Mouse (Mus musculus): Measurements from ENCODE around the gene Il34. TPM values are rescaled to one million over a fixed set of nuclear protein-coding genes. Genes with fewer than 3 reads are reported as not detected.
A peak's percentile ranks its signal among the peaks of the same experiment; 100 is the strongest.

Gene Il34
- polyA plus RNA-seq, 1 experiment = 40.4 TPM

DNA sequence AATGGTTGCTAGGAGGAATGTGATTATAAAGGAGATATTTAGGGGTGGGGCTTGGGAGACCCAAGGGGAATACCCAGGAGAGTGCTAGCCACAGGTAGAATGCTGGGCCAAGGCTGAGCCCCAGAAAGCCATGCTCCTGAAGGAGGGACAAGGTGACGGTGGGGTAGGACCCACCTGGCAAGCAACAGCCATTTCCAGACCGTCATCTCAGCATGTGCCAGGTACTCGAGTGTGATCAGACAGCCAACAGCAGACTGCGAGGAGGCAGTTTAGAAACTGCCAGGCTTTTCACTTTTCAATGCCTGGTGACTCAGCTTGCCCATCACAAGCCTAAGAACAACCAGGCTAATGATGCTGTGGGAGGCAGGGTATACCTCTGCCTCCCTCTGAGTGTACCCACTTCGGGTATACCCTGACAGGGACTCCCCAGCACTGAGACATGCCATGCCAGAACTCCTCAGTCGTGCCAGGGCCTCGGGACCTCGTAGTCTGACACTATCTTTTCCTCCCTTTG lies 74.3 kb downstream of the Il34 start:
- Histone ChIP-seq H3K4me1 (ENCODE audit: control insufficient read depth, insufficient read depth, low read length) (no peaks in the 10 kb centered on the region), H3K4me3 (replicated peaks; ENCODE audit: extremely low read depth, low read depth, low read length) (no peak overlapping the region)
- DNase-seq = no peak
- TF ChIP-seq POLR2A (IDR thresholded peaks at IDR 0.05; ENCODE audit: borderline replicate concordance, extremely low read depth, low read depth, low read length) (no peak), CTCF (IDR thresholded peaks at IDR 0.05; ENCODE audit: insufficient read depth, low read length) (no peak)
- WGBS = 89% methylated on average over 8 of the region's 8 CpGs

GRCm38 (mm10) chr8:110726893-110727292 lies 78.8 kb downstream of the Il34 start:
- 21% methylated on average over 18 of the region's 18 CpGs for WGBS
- H3K4me3 ChIP-seq (replicated peaks; ENCODE audit: extremely low read depth, low read depth, low read length) = no peak overlapping the region
- H3K4me1 ChIP-seq (ENCODE audit: control insufficient read depth, insufficient read depth, low read length) = peaks cover 7% of the 10 kb centered on the region
- TF ChIP-seq POLR2A (IDR thresholded peaks at IDR 0.05; ENCODE audit: borderline replicate concordance, extremely low read depth, low read depth, low read length) (no peak), CTCF (IDR thresholded peaks at IDR 0.05; ENCODE audit: insufficient read depth, low read length) (peak; percentile 18; the same call in 1 of the 2 replicates)
- DNase-seq = peak; percentile 59

DNA sequence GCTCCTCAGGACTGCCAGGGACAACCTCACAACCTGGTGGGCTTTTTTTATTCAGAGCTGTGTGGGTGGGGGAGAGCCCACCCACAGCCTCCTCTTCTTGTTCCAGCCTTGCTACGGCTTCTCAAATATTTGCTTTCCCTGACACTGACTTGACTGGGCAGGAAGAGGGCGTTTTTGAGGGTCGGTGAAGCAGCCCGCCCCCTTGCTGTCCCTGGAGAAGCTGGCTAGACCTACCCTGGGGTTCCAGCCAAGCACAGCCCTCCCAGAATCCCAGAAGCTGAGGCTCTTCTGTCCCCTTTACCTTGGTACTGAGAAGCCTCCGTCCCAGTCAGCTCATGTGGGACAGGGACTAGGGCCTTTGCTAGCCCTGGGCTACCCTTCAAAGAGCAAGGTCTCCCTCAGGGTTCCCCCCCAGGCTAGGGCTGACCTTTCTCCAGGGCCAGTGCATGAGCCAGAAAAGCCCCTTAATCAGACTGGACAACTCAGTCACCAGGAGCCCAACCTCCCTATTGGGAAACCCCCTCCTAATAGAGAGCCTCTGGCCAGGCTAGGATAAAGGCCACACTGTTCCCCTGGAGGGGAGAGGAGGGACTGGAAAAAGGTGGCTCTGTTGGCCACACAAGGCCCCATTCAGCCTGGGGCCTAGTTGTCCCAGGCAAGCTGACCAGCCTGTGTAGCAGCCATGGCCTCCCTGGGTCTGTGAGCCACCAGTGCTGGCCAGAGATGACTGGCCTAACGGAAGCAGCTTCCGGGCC lies 80.5 kb downstream of the Il34 start:
- Histone ChIP-seq H3K4me3 (replicated peaks; ENCODE audit: extremely low read depth, low read depth, low read length) (no peak overlapping the region), H3K4me1 (ENCODE audit: control insufficient read depth, insufficient read depth, low read length) (peaks cover 11% of the 10 kb centered on the region)
- WGBS = 39% methylated on average over 7 of the region's 7 CpGs
- no peak for DNase-seq
- TF ChIP-seq POLR2A (IDR thresholded peaks at IDR 0.05; ENCODE audit: borderline replicate concordance, extremely low read depth, low read depth, low read length) = no peak
- TF ChIP-seq CTCF (IDR thresholded peaks at IDR 0.05; ENCODE audit: insufficient read depth, low read length) = no peak

DNA sequence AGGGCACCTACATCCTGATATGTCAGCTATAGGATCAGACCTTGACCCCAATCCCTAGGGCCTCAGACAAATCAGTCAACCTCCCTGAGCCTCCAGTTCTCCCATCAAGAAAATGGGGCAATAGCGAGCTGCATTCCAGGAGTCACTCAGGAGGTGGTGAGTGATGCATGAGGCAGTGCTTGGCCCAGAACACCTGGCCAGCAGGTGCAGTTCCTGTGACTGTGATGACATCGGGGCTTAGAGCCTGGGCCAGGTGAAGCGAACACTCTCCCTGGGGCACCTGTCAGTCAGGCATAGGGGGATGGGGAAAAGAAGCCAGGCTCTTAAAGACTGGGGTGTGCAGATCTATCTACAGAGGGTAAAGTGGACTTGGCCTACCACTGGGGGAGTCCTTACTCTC lies 81.2 kb downstream of the Il34 start:
- Histone ChIP-seq H3K4me1 (ENCODE audit: control insufficient read depth, insufficient read depth, low read length) (peaks cover 16% of the 10 kb centered on the region), H3K4me3 (replicated peaks; ENCODE audit: extremely low read depth, low read depth, low read length) (no peak overlapping the region)
- DNase-seq = no peak
- TF ChIP-seq POLR2A (IDR thresholded peaks at IDR 0.05; ENCODE audit: borderline replicate concordance, extremely low read depth, low read depth, low read length) (no peak), CTCF (IDR thresholded peaks at IDR 0.05; ENCODE audit: insufficient read depth, low read length) (no peak)
- WGBS = 74% methylated on average over 3 of the region's 3 CpGs

- TF ChIP-seq POLR2A (IDR thresholded peaks at IDR 0.05; ENCODE audit: borderline replicate concordance, extremely low read depth, low read depth, low read length) (no peak), CTCF (IDR thresholded peaks at IDR 0.05; ENCODE audit: insufficient read depth, low read length) (no peak)
- Histone ChIP-seq H3K4me3 (replicated peaks; ENCODE audit: extremely low read depth, low read depth, low read length) (peak overlapping the region; percentile 90), H3K4me1 (ENCODE audit: control insufficient read depth, insufficient read depth, low read length) (peaks cover 29% of the 10 kb centered on the region)
- DNase-seq = no peak
- 45% methylated on average over 11 of the region's 11 CpGs for WGBS
Measured at GRCm38 (mm10) chr8:110722414-110723011, 83.2 kb downstream of the Il34 start.

- 2% methylated on average over 53 of the region's 59 CpGs for WGBS
- no peak for TF ChIP-seq CTCF (IDR thresholded peaks at IDR 0.05; ENCODE audit: insufficient read depth, low read length)
- no peak for TF ChIP-seq POLR2A (IDR thresholded peaks at IDR 0.05; ENCODE audit: borderline replicate concordance, extremely low read depth, low read depth, low read length)
- DNase-seq = no peak
Measured at GRCm38 (mm10) chr8:110721606-110722413, 83.9 kb downstream of the Il34 start.

GRCm38 (mm10) chr8:110720685-110721598 lies 84.8 kb downstream of the Il34 start, which contains the start of gene Mtss1l:
Gene Mtss1l (plus strand): TSS chr8:110721476.
- TF ChIP-seq POLR2A (IDR thresholded peaks at IDR 0.05; ENCODE audit: borderline replicate concordance, extremely low read depth, low read depth, low read length) (0 out of 2 replicates have a peak, but pooled peaks have one; percentile 12), CTCF (IDR thresholded peaks at IDR 0.05; ENCODE audit: insufficient read depth, low read length) (no peak)
- WGBS = 8% methylated on average over 73 of the region's 75 CpGs
- peak; percentile 64 for DNase-seq
- Histone ChIP-seq H3K4me1 (ENCODE audit: control insufficient read depth, insufficient read depth, low read length) (peaks cover 31% of the 10 kb centered on the region), H3K4me3 (replicated peaks; ENCODE audit: extremely low read depth, low read depth, low read length) (peak within 1 kb of the TSS; percentile 90)

More at GRCm38 (mm10) chr8:110721606-110722413, 83.9 kb downstream of the Il34 start:
- Histone ChIP-seq H3K4me1 (ENCODE audit: control insufficient read depth, insufficient read depth, low read length) (peaks cover 29% of the 10 kb centered on the region), H3K4me3 (replicated peaks; ENCODE audit: extremely low read depth, low read depth, low read length) (peak overlapping the region; percentile 90)

GRCm38 (mm10) chr8:110719898-110720653 lies 85.6 kb downstream of the Il34 start:
- no peak for TF ChIP-seq CTCF (IDR thresholded peaks at IDR 0.05; ENCODE audit: insufficient read depth, low read length)
- no peak overlapping the region for H3K4me3 ChIP-seq (replicated peaks; ENCODE audit: extremely low read depth, low read depth, low read length)
- peaks cover 29% of the 10 kb centered on the region for H3K4me1 ChIP-seq (ENCODE audit: control insufficient read depth, insufficient read depth, low read length)
- no peak for DNase-seq
- WGBS = 66% methylated on average over 6 of the region's 6 CpGs

Data from lung, adult 2 months (tissue).